Mouse (Mus musculus) megakaryocyte progenitor cell, adult 5-6 weeks (primary cell): ENCODE results near the gene Ipo5. TPM values are rescaled to one million over a fixed set of nuclear protein-coding genes. Genes with fewer than 3 reads are reported as not detected.

Experiments used
- ATAC-seq: replicated peaks from 2 replicates; pipeline ENCODE4 v1.8.0; 2016; ENCODE audit warnings: mild to moderate bottlenecking, moderate TSS enrichment, inconsistent platforms; ENCODE audit not compliant: poor library complexity
- total RNA-seq, 2 experiments: library from RNA; stranded (forward) in 1 of 2; stranded (reverse) in 1 of 2; fragments of 157-497, 149-512 nt in 1 of 2; fragments of 200-1000 nt in 1 of 2; gene quantifications; 2 replicates each; pipeline versions ENCODE4 v1.2.3 to v1.2.4; 2015 to 2017

The Ipo5 gene
- total RNA-seq (2015) (136 and 143 TPM in 2 replicates), total RNA-seq (2017) (203 and 208 TPM in 2 replicates)

GRCm38 (mm10) chr14:120910733-120911324 is at the start of gene Ipo5:
Gene Ipo5, plus strand, starts transcription at chr14:120911224.
- peak; percentile 87 for ATAC-seq

- peak; percentile 95 for ATAC-seq
Measured at GRCm38 (mm10) chr14:120863205-120863604, 47.8 kb upstream of the Ipo5 start.

- ATAC-seq: no peak
Measured at GRCm38 (mm10) chr14:120864896-120865295, 46.1 kb upstream of the Ipo5 start.

- ATAC-seq: no peak
Measured at GRCm38 (mm10) chr14:120866573-120866972, 44.5 kb upstream of the Ipo5 start.

- no peak for ATAC-seq
Measured at GRCm38 (mm10) chr14:120867121-120867520, 43.9 kb upstream of the Ipo5 start.

GRCm38 (mm10) chr14:120868494-120868893 is 42.5 kb upstream of the Ipo5 start:
- ATAC-seq: no peak

- no peak for ATAC-seq
Measured at GRCm38 (mm10) chr14:120870736-120871135, 40.3 kb upstream of the Ipo5 start.

- ATAC-seq: no peak
Measured at GRCm38 (mm10) chr14:120874397-120874796, 36.6 kb upstream of the Ipo5 start.

- 0 out of 2 replicates have a peak, but pooled peaks have one; percentile 32 for ATAC-seq
Measured at GRCm38 (mm10) chr14:120875144-120875543, 35.9 kb upstream of the Ipo5 start.

- ATAC-seq: peak; percentile 71
Measured at GRCm38 (mm10) chr14:120875811-120876388, 35.1 kb upstream of the Ipo5 start.

GRCm38 (mm10) chr14:120877147-120877546 is 33.9 kb upstream of the Ipo5 start:
- ATAC-seq: peak; percentile 49

GRCm38 (mm10) chr14:120879026-120879425 is 32.0 kb upstream of the Ipo5 start:
- no peak for ATAC-seq

- no peak for ATAC-seq
Measured at GRCm38 (mm10) chr14:120880601-120881000, 30.4 kb upstream of the Ipo5 start.

- ATAC-seq: no peak
Measured at GRCm38 (mm10) chr14:120881054-120881453, 30.0 kb upstream of the Ipo5 start.

- ATAC-seq: no peak
Measured at GRCm38 (mm10) chr14:120888681-120889080, 22.3 kb upstream of the Ipo5 start.

- ATAC-seq: no peak
Measured at GRCm38 (mm10) chr14:120892369-120892768, 18.7 kb upstream of the Ipo5 start.

- ATAC-seq: no peak
Measured at GRCm38 (mm10) chr14:120896613-120897012, 14.4 kb upstream of the Ipo5 start.

- ATAC-seq: no peak
Measured at GRCm38 (mm10) chr14:120898876-120899275, 12.1 kb upstream of the Ipo5 start.

- ATAC-seq: no peak
Measured at GRCm38 (mm10) chr14:120909396-120909795, 1.6 kb upstream of the Ipo5 start.

- ATAC-seq: peak; percentile 47
Measured at GRCm38 (mm10) chr14:120910320-120910719, 704 bp upstream of the Ipo5 start.

- ATAC-seq: peak; percentile 38
Measured at GRCm38 (mm10) chr14:120911388-120911901, 421 bp downstream of the Ipo5 start.

- no peak for ATAC-seq
Measured at GRCm38 (mm10) chr14:120912090-120912710, 1.2 kb downstream of the Ipo5 start.
